ENCODE assay signal across 8 mouse cellular contexts in genomic region chr12:3390577-3391262, GRCm38 (mm10). TPM values are rescaled to one million over a fixed set of nuclear protein-coding genes. Genes with fewer than 3 reads are reported as not detected.
A peak's percentile ranks its signal among the peaks of the same experiment; 100 is the strongest.
DNase-seq lines count a peak whose midpoint lies in the region; ATAC-seq and TF ChIP-seq lines count a peak whose summit lies in the region.

No protein-coding gene starts in this region.

- H3K9me3 ChIP-seq in hindbrain, embryonic 14.5 days (ENCODE audit: control insufficient read depth, low read length) = no peaks in the 10 kb centered on the region

- H3K4me1 ChIP-seq in hindbrain, embryonic 14.5 days (replicated peaks; ENCODE audit: control insufficient read depth, insufficient read depth, low read length) = 0 out of 2 replicates have a peak, but pooled peaks cover 5% of the 10 kb centered on the region

- 30% methylated on average over 12 of the region's 12 CpGs for WGBS in hindbrain, embryonic 14.5 days

- in situ Hi-C loops in Patski (cut with MboI; ENCODE audit: low pct_unique_long_range_greater_than_20kb) = no loop called here

- H3K4me2 ChIP-seq in hindbrain, embryonic 14.5 days (replicated peaks) = no peak overlapping the region

- CTCF ChIA-PET in Patski (lab: Charles Lee) = interaction anchor here (0.9 to 1.6 kb wide), 10 partner anchors 9 to 137 kb away, joined by 3 to 12 read pairs (median 3); no protein-coding TSS in a partner anchor

- no peaks in the 10 kb centered on the region for H3K27me3 ChIP-seq in Patski
- no peaks in the 10 kb centered on the region for H3K27me3 ChIP-seq in hindbrain, embryonic 14.5 days (ENCODE audit: control insufficient read depth, insufficient read depth, low read length)

- H3K9ac ChIP-seq in hindbrain, embryonic 14.5 days = no peak overlapping the region

- H3K36me3 ChIP-seq in hindbrain, embryonic 14.5 days (replicated peaks; ENCODE audit: control insufficient read depth, insufficient read depth) = peaks cover 91% of the 10 kb centered on the region

- peak; percentile 95 for TF ChIP-seq CTCF in Patski (IDR thresholded peaks at IDR 0.05)

- ATAC-seq in Patski = peak; percentile 85
- ATAC-seq in hindbrain, embryonic 14.5 days (ENCODE audit: low FRiP score) = peak; percentile 75

- peak; percentile 43 for DNase-seq in Patski (ENCODE audit: low read depth, low spot score)
- peak; percentile 69 for DNase-seq in cerebellum, adult 9-11 months
- DNase-seq in frontal cortex, adult 2 months (ENCODE audit: extremely low spot score in 1 of 2, low spot score in 1 of 2) = peak; percentile 57 to 89
- peak; percentile 85 for DNase-seq in hindbrain, embryonic 14.5 days (ENCODE audit: low spot score)
- peak; percentile 81 to 86 for DNase-seq in layer of hippocampus, postnatal 14 days (ENCODE audit: low spot score in 2 of 2)
- peak; percentile 67 for DNase-seq in lung, postnatal 25 days (ENCODE audit: low spot score)
- peak; percentile 86 for DNase-seq in retina, embryonic 14.5 days (ENCODE audit: low spot score)
- peak; percentile 75 for DNase-seq in thymus, postnatal 25 days

- no peak overlapping the region for H3K27ac ChIP-seq in hindbrain, embryonic 14.5 days

- no peak overlapping the region for H3K4me3 ChIP-seq in hindbrain, embryonic 14.5 days (replicated peaks; ENCODE audit: low read length)

- POLR2A ChIA-PET in Patski (lab: Charles Lee) = no interaction called here

RNA-seq across cellular contexts. Expression of gene Kif3c, which starts 25.8 kb away (rescaled TPM):
- 32.0 TPM for polyA plus RNA-seq in Patski (2021)
- polyA plus RNA-seq in frontal cortex, adult 2 months (2012; rRNA removed) = 112 and 120 TPM in 2 replicates
- polyA plus RNA-seq in hindbrain, embryonic 14.5 days (2014; fragmentation: Nextera tagmentation; extraction: Ambion mirVana) = 73.8 and 77.9 TPM in 2 replicates
- 100 to 1,000 TPM; 189 to 193 TPM for total RNA-seq in layer of hippocampus, postnatal 14 days (2021)

RNA-seq across cellular contexts. Expression of gene Asxl2, which starts 35.9 kb away (rescaled TPM):
- 24.1 TPM for polyA plus RNA-seq in Patski (2021)
- polyA plus RNA-seq in frontal cortex, adult 2 months (2012; rRNA removed) = 10.3 and 12.0 TPM in 2 replicates
- polyA plus RNA-seq in hindbrain, embryonic 14.5 days (2014; fragmentation: Nextera tagmentation; extraction: Ambion mirVana) = 11.8 and 12.4 TPM in 2 replicates
- total RNA-seq in layer of hippocampus, postnatal 14 days (2021) = 10 to 100 TPM; 27.1 to 28.1 TPM
